Mouse (Mus musculus): Measurements from ENCODE around the gene Ucp3. TPM values are rescaled to one million over a fixed set of nuclear protein-coding genes. Genes with fewer than 3 reads are reported as not detected.

Ucp3 gene
- 0.05 and 0.08 TPM in 2 replicates for polyA plus RNA-seq (2015; fragmentation: Nextera tagmentation; extraction: Ambion mirVana)

- no peak for ATAC-seq (ENCODE audit: low read depth)
- Histone ChIP-seq H3K9ac (ENCODE audit: low read depth, low read length) (no peak within 1 kb of the TSS), H3K27ac (ENCODE audit: low read length) (peak within 1 kb of the TSS; percentile 18; the same call in 1 of the 2 replicates), H3K4me2 (ENCODE audit: low read depth, low read length) (no peak within 1 kb of the TSS), H3K27me3 (ENCODE audit: control insufficient read depth, insufficient read depth, low read depth, low read length) (no peaks in the 10 kb centered on the region), H3K9me3 (replicated peaks; ENCODE audit: control insufficient read depth, low read length) (no peaks in the 10 kb centered on the region), H3K36me3 (ENCODE audit: control insufficient read depth, insufficient read depth) (peaks cover 2% of the 10 kb centered on the region; the same call in 1 of the 2 replicates), H3K4me3 (ENCODE audit: low read depth, low read length) (no peak within 1 kb of the TSS), H3K4me1 (ENCODE audit: control insufficient read depth, low read depth, low read length) (peaks cover 29% of the 10 kb centered on the region)
- 80% methylated on average over 6 of the region's 6 CpGs for WGBS (ENCODE audit: insufficient replicate concordance)
These were observed at the start of gene Ucp3 for GRCm38 (mm10) chr7:100472777-100473176. Ucp3 (plus strand) TSS chr7:100472990.

- H3K4me3 ChIP-seq (ENCODE audit: low read depth, low read length): no peak overlapping the region
- no peak for ATAC-seq (ENCODE audit: low read depth)
- H3K27me3 ChIP-seq (ENCODE audit: control insufficient read depth, insufficient read depth, low read depth, low read length): no peaks in the 10 kb centered on the region
- H3K9me3 ChIP-seq (replicated peaks; ENCODE audit: control insufficient read depth, low read length): no peaks in the 10 kb centered on the region
- H3K27ac ChIP-seq (ENCODE audit: low read length): no peak overlapping the region
- no peak overlapping the region for H3K9ac ChIP-seq (ENCODE audit: low read depth, low read length)
- H3K36me3 ChIP-seq (ENCODE audit: control insufficient read depth, insufficient read depth): peaks cover 48% of the 10 kb centered on the region
- no peaks in the 10 kb centered on the region for H3K4me1 ChIP-seq (ENCODE audit: control insufficient read depth, low read depth, low read length)
- H3K4me2 ChIP-seq (ENCODE audit: low read depth, low read length): no peak overlapping the region
- 83% methylated on average over 3 of the region's 3 CpGs for WGBS (ENCODE audit: insufficient replicate concordance)
These were observed 47.0 kb upstream of the Ucp3 start for GRCm38 (mm10) chr7:100425795-100426194.

GRCm38 (mm10) chr7:100429102-100429501 lies 43.7 kb upstream of the Ucp3 start:
- H3K9ac ChIP-seq (ENCODE audit: low read depth, low read length): no peak overlapping the region
- H3K4me3 ChIP-seq (ENCODE audit: low read depth, low read length): no peak overlapping the region
- no peak overlapping the region for H3K4me2 ChIP-seq (ENCODE audit: low read depth, low read length)
- H3K9me3 ChIP-seq (replicated peaks; ENCODE audit: control insufficient read depth, low read length): no peaks in the 10 kb centered on the region
- no peaks in the 10 kb centered on the region for H3K27me3 ChIP-seq (ENCODE audit: control insufficient read depth, insufficient read depth, low read depth, low read length)
- H3K27ac ChIP-seq (ENCODE audit: low read length): no peak overlapping the region
- H3K4me1 ChIP-seq (ENCODE audit: control insufficient read depth, low read depth, low read length): no peaks in the 10 kb centered on the region
- 54% methylated on average over 3 of the region's 3 CpGs for whole genome bisulfite sequencing (ENCODE audit: insufficient replicate concordance)
- peaks cover 48% of the 10 kb centered on the region for H3K36me3 ChIP-seq (ENCODE audit: control insufficient read depth, insufficient read depth)
- peak; percentile 32; the same call in 1 of the 2 replicates for ATAC-seq (ENCODE audit: low read depth)

- Histone ChIP-seq H3K27ac (ENCODE audit: low read length) (no peak overlapping the region), H3K9me3 (replicated peaks; ENCODE audit: control insufficient read depth, low read length) (no peaks in the 10 kb centered on the region), H3K4me3 (ENCODE audit: low read depth, low read length) (no peak overlapping the region), H3K4me1 (ENCODE audit: control insufficient read depth, low read depth, low read length) (no peaks in the 10 kb centered on the region), H3K27me3 (ENCODE audit: control insufficient read depth, insufficient read depth, low read depth, low read length) (no peaks in the 10 kb centered on the region), H3K9ac (ENCODE audit: low read depth, low read length) (no peak overlapping the region), H3K4me2 (ENCODE audit: low read depth, low read length) (no peak overlapping the region), H3K36me3 (ENCODE audit: control insufficient read depth, insufficient read depth) (peaks cover 40% of the 10 kb centered on the region)
- WGBS (ENCODE audit: insufficient replicate concordance): 77% methylated on average over 11 of the region's 11 CpGs
- no peak for ATAC-seq (ENCODE audit: low read depth)
These were observed 42.9 kb upstream of the Ucp3 start for GRCm38 (mm10) chr7:100429911-100430310.

- H3K4me3 ChIP-seq (ENCODE audit: low read depth, low read length): no peak overlapping the region
- no peak overlapping the region; the same call in 1 of the 2 replicates for H3K27ac ChIP-seq (ENCODE audit: low read length)
- 0 out of 2 replicates have a peak, but pooled peaks have one; percentile 32 for ATAC-seq (ENCODE audit: low read depth)
- no peak overlapping the region for H3K9ac ChIP-seq (ENCODE audit: low read depth, low read length)
- H3K4me2 ChIP-seq (ENCODE audit: low read depth, low read length): no peak overlapping the region
- no peaks in the 10 kb centered on the region for H3K27me3 ChIP-seq (ENCODE audit: control insufficient read depth, insufficient read depth, low read depth, low read length)
- H3K4me1 ChIP-seq (ENCODE audit: control insufficient read depth, low read depth, low read length): no peaks in the 10 kb centered on the region
- H3K9me3 ChIP-seq (replicated peaks; ENCODE audit: control insufficient read depth, low read length): no peaks in the 10 kb centered on the region
- 77% methylated on average over 5 of the region's 5 CpGs for WGBS (ENCODE audit: insufficient replicate concordance)
- H3K36me3 ChIP-seq (ENCODE audit: control insufficient read depth, insufficient read depth): peaks cover 40% of the 10 kb centered on the region
These were observed 41.7 kb upstream of the Ucp3 start for GRCm38 (mm10) chr7:100431103-100431502.

GRCm38 (mm10) chr7:100433295-100433694 lies 39.5 kb upstream of the Ucp3 start:
- 82% methylated on average over 6 of the region's 6 CpGs for WGBS (ENCODE audit: insufficient replicate concordance)
- H3K4me2 ChIP-seq (ENCODE audit: low read depth, low read length): no peak overlapping the region
- H3K27ac ChIP-seq (ENCODE audit: low read length): no peak overlapping the region
- no peaks in the 10 kb centered on the region for H3K9me3 ChIP-seq (replicated peaks; ENCODE audit: control insufficient read depth, low read length)
- H3K4me1 ChIP-seq (ENCODE audit: control insufficient read depth, low read depth, low read length): no peaks in the 10 kb centered on the region
- H3K27me3 ChIP-seq (ENCODE audit: control insufficient read depth, insufficient read depth, low read depth, low read length): no peaks in the 10 kb centered on the region
- no peak overlapping the region for H3K9ac ChIP-seq (ENCODE audit: low read depth, low read length)
- ATAC-seq (ENCODE audit: low read depth): no peak
- H3K36me3 ChIP-seq (ENCODE audit: control insufficient read depth, insufficient read depth): peaks cover 29% of the 10 kb centered on the region
- H3K4me3 ChIP-seq (ENCODE audit: low read depth, low read length): no peak overlapping the region

- WGBS (ENCODE audit: insufficient replicate concordance): 46% methylated on average over 4 of the region's 4 CpGs
- H3K4me1 ChIP-seq (ENCODE audit: control insufficient read depth, low read depth, low read length): no peaks in the 10 kb centered on the region
- H3K27ac ChIP-seq (ENCODE audit: low read length): no peak overlapping the region
- no peaks in the 10 kb centered on the region for H3K9me3 ChIP-seq (replicated peaks; ENCODE audit: control insufficient read depth, low read length)
- no peak overlapping the region for H3K4me3 ChIP-seq (ENCODE audit: low read depth, low read length)
- ATAC-seq (ENCODE audit: low read depth): no peak
- no peaks in the 10 kb centered on the region for H3K27me3 ChIP-seq (ENCODE audit: control insufficient read depth, insufficient read depth, low read depth, low read length)
- no peak overlapping the region for H3K9ac ChIP-seq (ENCODE audit: low read depth, low read length)
- H3K36me3 ChIP-seq (ENCODE audit: control insufficient read depth, insufficient read depth): peaks cover 22% of the 10 kb centered on the region
- H3K4me2 ChIP-seq (ENCODE audit: low read depth, low read length): no peak overlapping the region
These were observed 29.1 kb upstream of the Ucp3 start for GRCm38 (mm10) chr7:100443728-100444127.

- H3K36me3 ChIP-seq (ENCODE audit: control insufficient read depth, insufficient read depth): peaks cover 22% of the 10 kb centered on the region
- 96% methylated on average over 5 of the region's 5 CpGs for WGBS (ENCODE audit: insufficient replicate concordance)
- H3K4me1 ChIP-seq (ENCODE audit: control insufficient read depth, low read depth, low read length): no peaks in the 10 kb centered on the region
- H3K27me3 ChIP-seq (ENCODE audit: control insufficient read depth, insufficient read depth, low read depth, low read length): no peaks in the 10 kb centered on the region
- no peak overlapping the region for H3K4me2 ChIP-seq (ENCODE audit: low read depth, low read length)
- no peak for ATAC-seq (ENCODE audit: low read depth)
- no peak overlapping the region for H3K9ac ChIP-seq (ENCODE audit: low read depth, low read length)
- H3K27ac ChIP-seq (ENCODE audit: low read length): no peak overlapping the region
- no peak overlapping the region for H3K4me3 ChIP-seq (ENCODE audit: low read depth, low read length)
- H3K9me3 ChIP-seq (replicated peaks; ENCODE audit: control insufficient read depth, low read length): no peaks in the 10 kb centered on the region
These were observed 26.5 kb upstream of the Ucp3 start for GRCm38 (mm10) chr7:100446271-100446670.

- no peaks in the 10 kb centered on the region for H3K27me3 ChIP-seq (ENCODE audit: control insufficient read depth, insufficient read depth, low read depth, low read length)
- peaks cover 33% of the 10 kb centered on the region for H3K36me3 ChIP-seq (ENCODE audit: control insufficient read depth, insufficient read depth)
- H3K4me1 ChIP-seq (ENCODE audit: control insufficient read depth, low read depth, low read length): no peaks in the 10 kb centered on the region
- no peak overlapping the region for H3K27ac ChIP-seq (ENCODE audit: low read length)
- H3K4me2 ChIP-seq (ENCODE audit: low read depth, low read length): no peak overlapping the region
- no peak for ATAC-seq (ENCODE audit: low read depth)
- H3K9ac ChIP-seq (ENCODE audit: low read depth, low read length): no peak overlapping the region
- no peaks in the 10 kb centered on the region for H3K9me3 ChIP-seq (replicated peaks; ENCODE audit: control insufficient read depth, low read length)
- 93% methylated on average over 12 of the region's 12 CpGs for WGBS (ENCODE audit: insufficient replicate concordance)
- H3K4me3 ChIP-seq (ENCODE audit: low read depth, low read length): no peak overlapping the region
These were observed 24.3 kb upstream of the Ucp3 start for GRCm38 (mm10) chr7:100448530-100448929.
